Mouse (Mus musculus) cerebellum, adult 2 months (tissue): ENCODE measurements around the gene Gabrr3. TPM values are rescaled to one million over a fixed set of nuclear protein-coding genes. Genes with fewer than 3 reads are reported as not detected.
A peak's percentile ranks its signal among the peaks of the same experiment; 100 is the strongest.

Experiments used
- DNase-seq, 2 experiments: peaks; one replicate each; pipeline ENCODE4 v3.0.0; 2021
- H3K27ac ChIP-seq: fragments of 200-500 bp; 2 replicates; pipeline ENCODE4 v1.5.1; 2012; ENCODE audit warnings: low read length, control low read depth, inconsistent platforms; ENCODE audit not compliant: insufficient read depth
- H3K27me3 ChIP-seq: fragments of 200-500 bp; 2 replicates; pipeline ENCODE4 v1.6.1; 2012; ENCODE audit warnings: inconsistent platforms, mild to moderate bottlenecking, low read length, moderate library complexity; ENCODE audit not compliant: control insufficient read depth, insufficient read depth
- H3K4me1 ChIP-seq: fragments of 200-500 bp; 2 replicates; pipeline ENCODE4 v1.6.1; 2011; ENCODE audit warnings: low read length; ENCODE audit not compliant: control insufficient read depth, insufficient read depth
- H3K4me3 ChIP-seq: fragments of 200-500 bp; replicated peaks from 2 replicates; pipeline ENCODE3; 2011; ENCODE audit warnings: mild to moderate bottlenecking, low read depth, low read length, control low read depth; ENCODE audit not compliant: insufficient read depth
- CTCF ChIP-seq: fragments of 200-500 bp; IDR thresholded peaks from 2 replicates; pipeline ENCODE4 v1.5.1; 2011; ENCODE audit warnings: low read depth, mild to moderate bottlenecking, control low read depth, low read length, moderate library complexity, borderline replicate concordance; ENCODE audit not compliant: insufficient read depth
- POLR2A ChIP-seq: fragments of 200-500 bp; IDR thresholded peaks from 2 replicates; pipeline ENCODE4 v1.6.1; 2011; ENCODE audit warnings: low read length, control low read depth, borderline replicate concordance; ENCODE audit not compliant: insufficient read depth
- WGBS: fragments of 180-500 bp; shearing (Covaris S2); methylation state at CpG from one replicate; pipeline ENCODE4 v1.1.7; 2018; 5-methylcytosine and 5-hydroxymethylcytosine counted together
- polyA plus RNA-seq: library from polyadenylated mRNA; depleted of rRNA; stranded (reverse); fragments of >200 nt; gene quantifications from 2 replicates; pipeline ENCODE4 v1.2.3, GENCODE M21; 2012; rRNA removed

Gabrr3 gene
- polyA plus RNA-seq, result 0.02 TPM in 1 of 2 replicates, not detected in the other

GRCm38 (mm10) chr16:59407032-59407431, at the start of gene Gabrr3:
TSS of gene Gabrr3 (plus strand) at chr16:59407332.
- H3K27ac ChIP-seq, result no peak within 1 kb of the TSS
- TF ChIP-seq POLR2A, result no peak
- no peak for TF ChIP-seq CTCF
- H3K4me3 ChIP-seq, result no peak within 1 kb of the TSS
- H3K4me1 ChIP-seq, result no peaks in the 10 kb centered on the region
- H3K27me3 ChIP-seq, result no peaks in the 10 kb centered on the region
- WGBS, result 66% methylated on average over 5 of the region's 5 CpGs
- DNase-seq, result no peak

- Histone ChIP-seq H3K4me3 (no peak within 1 kb of the TSS), H3K4me1 (no peaks in the 10 kb centered on the region), H3K27ac (no peak within 1 kb of the TSS), H3K27me3 (no peaks in the 10 kb centered on the region)
- no peak for TF ChIP-seq POLR2A
- no peak for TF ChIP-seq CTCF
- WGBS, result 81% methylated on average over 2 of the region's 2 CpGs
- DNase-seq, result no peak
These were observed 43.2 kb upstream of the Gabrr3 start, which contains the start of gene Olfr209 for GRCm38 (mm10) chr16:59363893-59364292. TSS of gene Olfr209 (minus strand) at chr16:59363993.

- TF ChIP-seq CTCF (no peak), POLR2A (no peak)
- Histone ChIP-seq H3K27ac (no peak overlapping the region), H3K27me3 (no peaks in the 10 kb centered on the region), H3K4me1 (0 out of 2 replicates have a peak, but pooled peaks cover 4% of the 10 kb centered on the region), H3K4me3 (no peak overlapping the region)
- 5% methylated on average over 3 of the region's 3 CpGs for WGBS
- DNase-seq, result peak; percentile 53 to 80
These were observed 13.8 kb upstream of the Gabrr3 start for GRCm38 (mm10) chr16:59393300-59393699.

GRCm38 (mm10) chr16:59401102-59401501, 6.0 kb upstream of the Gabrr3 start:
- 68% methylated on average over 7 of the region's 7 CpGs for WGBS
- DNase-seq, result no peak
- Histone ChIP-seq H3K4me1 (no peaks in the 10 kb centered on the region), H3K4me3 (no peak overlapping the region), H3K27ac (no peak overlapping the region), H3K27me3 (no peaks in the 10 kb centered on the region)
- no peak for TF ChIP-seq POLR2A
- TF ChIP-seq CTCF, result no peak

- 85% methylated on average over 4 of the region's 4 CpGs for WGBS
- Histone ChIP-seq H3K4me1 (no peaks in the 10 kb centered on the region), H3K27ac (no peak overlapping the region), H3K27me3 (no peaks in the 10 kb centered on the region), H3K4me3 (no peak overlapping the region)
- no peak for TF ChIP-seq POLR2A
- TF ChIP-seq CTCF, result no peak
- DNase-seq, result no peak
These were observed 5.1 kb upstream of the Gabrr3 start for GRCm38 (mm10) chr16:59401985-59402384.

- no peak for DNase-seq
- 11% methylated on average over 4 of the region's 4 CpGs for WGBS
- H3K4me3 ChIP-seq, result no peak overlapping the region
- no peaks in the 10 kb centered on the region for H3K27me3 ChIP-seq
- no peak overlapping the region for H3K27ac ChIP-seq
- no peaks in the 10 kb centered on the region for H3K4me1 ChIP-seq
- TF ChIP-seq CTCF (peak; percentile 47; the same call in 1 of the 2 replicates), POLR2A (no peak)
These were observed 3.4 kb upstream of the Gabrr3 start for GRCm38 (mm10) chr16:59403684-59404083.

- DNase-seq, result no peak
- no peak overlapping the region for H3K4me3 ChIP-seq
- no peaks in the 10 kb centered on the region for H3K27me3 ChIP-seq
- H3K4me1 ChIP-seq, result no peaks in the 10 kb centered on the region
- WGBS, result 77% methylated on average over 9 of the region's 9 CpGs
- no peak overlapping the region for H3K27ac ChIP-seq
- TF ChIP-seq POLR2A (no peak), CTCF (no peak)
These were observed 2.3 kb upstream of the Gabrr3 start for GRCm38 (mm10) chr16:59404798-59405197.

- Histone ChIP-seq H3K4me3 (no peak overlapping the region), H3K4me1 (no peaks in the 10 kb centered on the region), H3K27me3 (no peaks in the 10 kb centered on the region), H3K27ac (no peak overlapping the region)
- TF ChIP-seq CTCF, result no peak
- no peak for TF ChIP-seq POLR2A
- no peak for DNase-seq
- 64% methylated on average over 15 of the region's 15 CpGs for WGBS
These were observed 2.2 kb downstream of the Gabrr3 start for GRCm38 (mm10) chr16:59409341-59409748.
